Mouse (Mus musculus) right cerebral cortex, adult 18-20 months (tissue): Measurements from ENCODE around the gene Map4k3.

Experiments used
- DNase-seq: peaks from one replicate; pipeline ENCODE4 v3.0.0; 2022; ENCODE audit warnings: mixed read lengths

Gene Map4k3

DNA sequence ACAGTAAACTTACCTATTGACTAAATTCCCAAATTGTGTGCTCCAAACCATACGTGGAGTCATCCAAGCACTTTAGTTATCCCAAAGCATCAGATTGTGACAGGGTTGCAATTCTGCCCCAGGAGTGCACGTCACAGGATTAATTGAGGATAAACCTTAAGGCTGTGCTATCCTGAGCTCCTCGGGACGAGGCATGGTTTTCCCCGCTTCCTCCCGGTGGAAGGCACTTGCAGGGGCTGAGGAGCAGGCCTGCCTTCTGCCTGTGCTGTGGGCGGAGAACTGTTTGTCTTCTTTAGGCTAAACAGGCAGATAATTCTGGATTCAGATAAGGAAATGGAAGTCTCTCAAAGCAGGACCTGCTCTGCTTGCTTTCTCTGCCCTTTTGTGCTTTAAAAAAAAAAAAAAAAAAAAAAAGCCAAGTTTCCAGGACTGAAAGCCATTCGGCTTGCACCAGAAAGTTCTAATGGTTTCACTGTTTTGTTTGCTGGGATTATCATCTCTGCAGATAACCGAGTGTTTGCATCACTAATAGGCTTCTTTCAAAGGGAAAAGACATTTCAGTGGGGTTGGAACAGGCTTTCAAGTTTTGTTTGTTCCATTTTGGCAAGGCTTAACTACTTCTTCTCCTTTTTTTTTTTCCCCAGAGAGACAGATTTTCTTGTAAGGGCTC lies 930 bp upstream of the Map4k3 start:
- no peak for DNase-seq

DNA sequence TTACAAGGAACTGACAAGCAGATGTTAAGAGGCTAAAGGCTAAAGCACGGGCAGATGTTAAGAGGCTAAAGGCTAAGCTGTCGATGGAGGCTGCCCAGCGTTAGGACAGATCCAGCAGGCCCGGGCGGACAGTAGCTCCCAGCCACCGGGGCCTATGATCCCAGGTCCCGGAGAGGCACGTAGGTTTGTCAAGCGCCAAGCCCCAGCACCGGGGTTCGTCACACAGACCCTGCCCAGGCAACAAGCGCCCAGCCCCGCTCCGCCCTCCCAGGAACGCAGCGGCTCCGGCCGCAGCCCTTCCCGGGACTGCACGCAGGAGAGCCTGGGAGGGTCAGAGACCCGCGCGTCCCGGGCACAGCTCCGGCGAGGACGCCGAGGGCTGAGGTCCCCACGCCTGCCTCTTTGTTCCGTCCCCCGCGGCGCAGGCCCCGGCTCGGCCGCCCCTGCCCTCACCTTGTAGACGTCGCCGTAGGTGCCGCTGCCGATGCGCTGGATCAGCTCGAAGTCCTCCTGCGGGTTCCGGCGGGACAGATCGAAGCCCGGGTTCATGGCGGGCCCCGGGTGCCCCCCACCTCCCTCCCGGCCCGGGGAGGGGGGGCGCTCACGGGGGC lies 839 bp downstream of the Map4k3 start:
- peak; percentile 43 for DNase-seq

DNA sequence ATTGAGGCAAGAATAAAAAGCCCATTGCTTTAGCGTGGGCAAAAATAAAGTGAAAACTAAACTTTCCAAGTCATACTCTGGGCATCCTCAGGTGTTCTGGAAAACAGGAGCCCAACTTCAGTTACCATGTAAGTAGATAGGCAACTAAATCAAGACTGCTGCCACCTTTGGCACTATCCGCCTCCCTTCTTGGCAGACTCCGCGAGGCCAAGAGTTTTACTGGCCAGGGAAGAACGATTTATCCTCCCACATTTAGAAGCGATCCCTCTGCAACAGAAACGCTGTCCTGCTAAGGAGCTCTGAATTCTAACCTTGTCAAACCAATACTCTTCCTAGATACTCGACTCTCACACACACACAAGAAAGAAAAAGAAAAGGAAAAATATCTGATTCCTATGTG lies 1.5 kb downstream of the Map4k3 start:
- no peak for DNase-seq

DNA sequence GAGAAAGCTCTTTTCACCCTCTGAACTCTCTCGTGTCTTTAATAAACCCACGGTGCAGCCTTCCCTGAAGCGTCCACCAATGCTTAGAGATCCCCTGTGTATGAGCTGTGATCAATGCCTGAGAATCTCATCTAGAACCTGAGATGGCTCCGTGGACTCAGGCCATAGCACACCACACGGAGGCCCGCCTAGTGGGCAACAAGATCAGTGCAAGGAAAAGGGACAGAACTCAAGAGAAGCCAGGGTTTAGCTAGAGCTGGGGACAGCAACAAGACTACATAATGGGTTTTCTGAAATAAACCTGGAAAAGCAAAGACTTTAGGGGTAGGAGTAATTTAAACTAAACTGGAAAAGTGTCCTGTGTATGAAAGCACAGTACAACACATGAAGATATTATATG lies 5.2 kb downstream of the Map4k3 start:
- DNase-seq, result no peak

DNA sequence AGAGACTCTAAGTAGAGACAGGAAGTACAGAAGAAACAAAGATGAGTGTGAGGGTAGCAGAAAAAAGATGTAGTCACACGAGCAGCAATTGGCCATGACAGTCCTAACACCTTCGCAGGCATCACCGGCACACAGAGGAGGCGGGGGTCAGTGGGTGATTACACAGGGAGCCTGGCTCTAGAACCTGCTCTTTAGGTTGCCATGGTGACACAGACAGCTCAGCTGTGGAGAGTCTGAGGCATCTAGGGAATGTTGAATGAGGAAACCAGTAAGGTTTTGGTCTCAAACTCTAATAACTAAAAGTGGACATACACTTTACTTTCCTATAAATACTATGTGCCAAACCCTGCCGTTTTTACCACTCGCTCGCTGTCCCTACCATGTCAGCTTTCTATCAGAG lies 6.6 kb downstream of the Map4k3 start:
- no peak for DNase-seq

DNA sequence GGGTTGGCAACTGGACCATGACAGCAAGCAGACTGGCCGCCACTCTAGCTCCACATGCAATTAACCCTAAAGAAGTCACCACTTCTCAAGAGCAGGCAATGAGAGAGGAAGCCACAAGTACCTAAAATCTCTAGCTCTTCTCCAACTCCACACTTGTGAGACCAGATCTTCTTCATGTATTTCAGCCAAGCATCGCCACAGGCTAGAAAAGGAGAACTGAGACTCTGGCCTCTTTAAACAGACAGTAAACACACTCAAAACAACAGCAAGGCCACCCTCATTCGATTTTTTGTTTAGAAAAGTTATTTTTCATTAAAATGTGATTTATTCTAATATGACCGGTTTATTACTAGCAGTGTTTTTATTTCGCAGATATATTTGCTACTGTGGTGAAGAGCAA lies 9.0 kb downstream of the Map4k3 start:
- no peak for DNase-seq

DNA sequence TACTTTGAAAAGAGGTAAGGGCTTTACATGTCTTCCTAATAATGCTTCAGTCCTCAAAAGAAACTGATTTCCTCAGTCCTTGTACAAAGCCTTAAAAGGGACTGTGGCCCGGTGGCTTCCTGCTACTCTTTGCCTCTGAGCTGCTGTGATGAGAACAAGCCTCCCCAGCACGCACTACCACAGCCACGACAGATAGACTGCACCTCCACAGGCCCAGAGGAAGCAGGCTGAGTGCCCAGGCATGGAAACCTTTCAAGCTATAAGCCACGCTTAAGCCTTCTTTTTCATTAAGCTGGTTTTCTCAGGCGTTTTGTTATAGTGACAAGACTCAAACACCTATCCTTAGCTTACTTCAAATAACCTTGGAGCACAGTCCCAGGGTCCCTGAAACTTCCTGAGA lies 10.0 kb downstream of the Map4k3 start:
- no peak for DNase-seq

DNA sequence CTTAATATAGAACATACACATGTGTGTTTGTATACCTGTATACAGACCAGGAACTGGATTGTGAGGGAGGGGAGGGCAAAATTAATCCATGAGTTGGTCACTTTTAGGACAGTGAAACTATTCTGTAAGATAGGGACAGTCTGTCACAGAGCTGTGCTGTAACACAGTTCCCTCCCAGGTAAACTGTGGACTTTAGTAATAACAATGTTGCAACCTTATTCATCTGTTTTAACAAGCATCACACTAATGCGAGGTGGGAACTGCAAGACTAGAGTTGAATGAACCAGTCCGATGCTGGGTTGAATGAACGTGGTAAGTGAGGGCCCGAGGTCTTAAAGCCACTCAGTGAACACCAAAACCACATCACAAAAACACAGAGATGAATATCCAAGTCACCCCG lies 14.7 kb downstream of the Map4k3 start:
- no peak for DNase-seq

DNA sequence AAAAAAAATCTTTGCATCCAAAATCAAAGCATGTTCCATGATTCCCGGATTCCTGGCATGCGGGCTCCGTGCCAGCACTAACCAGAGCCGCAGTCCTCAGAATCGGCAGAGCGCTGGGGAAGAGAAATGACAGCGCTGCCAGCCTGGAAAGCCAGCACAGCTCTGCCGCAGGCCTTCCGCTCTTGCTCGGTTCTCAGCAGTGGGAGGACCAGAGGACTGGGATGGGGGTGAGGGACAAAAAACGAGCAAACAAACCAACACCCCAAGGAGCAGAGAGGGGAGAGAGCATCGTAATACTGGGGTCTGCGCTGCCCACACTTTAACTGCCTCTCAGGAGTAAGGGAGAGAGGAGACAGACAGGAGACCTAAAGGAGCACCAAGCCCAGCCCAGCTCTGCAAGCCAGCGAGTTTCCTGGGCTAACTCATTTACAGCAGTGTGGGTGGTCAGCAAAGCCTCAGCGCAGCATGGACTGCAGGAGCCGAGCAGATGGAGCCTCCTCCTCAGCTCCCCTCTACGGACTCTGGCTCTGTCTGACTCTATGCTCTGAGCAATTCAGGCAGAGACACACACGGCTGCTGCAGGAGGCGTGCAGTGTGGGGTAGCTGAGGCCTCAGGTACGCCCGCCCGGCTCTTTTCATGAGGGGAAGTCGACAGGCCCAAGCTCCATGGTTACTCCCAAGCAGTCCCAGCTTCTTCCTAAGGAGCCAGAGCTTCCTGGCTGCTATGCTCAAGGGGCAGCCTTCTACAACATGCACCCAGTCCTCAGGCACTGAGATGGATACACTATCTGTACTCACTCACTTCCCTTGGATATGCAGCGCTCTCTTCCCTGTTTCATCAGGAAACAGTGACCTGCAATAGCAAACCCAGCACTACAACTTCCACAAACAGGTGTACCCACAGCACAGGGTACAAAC lies 18.1 kb downstream of the Map4k3 start:
- DNase-seq, result peak; percentile 87

DNA sequence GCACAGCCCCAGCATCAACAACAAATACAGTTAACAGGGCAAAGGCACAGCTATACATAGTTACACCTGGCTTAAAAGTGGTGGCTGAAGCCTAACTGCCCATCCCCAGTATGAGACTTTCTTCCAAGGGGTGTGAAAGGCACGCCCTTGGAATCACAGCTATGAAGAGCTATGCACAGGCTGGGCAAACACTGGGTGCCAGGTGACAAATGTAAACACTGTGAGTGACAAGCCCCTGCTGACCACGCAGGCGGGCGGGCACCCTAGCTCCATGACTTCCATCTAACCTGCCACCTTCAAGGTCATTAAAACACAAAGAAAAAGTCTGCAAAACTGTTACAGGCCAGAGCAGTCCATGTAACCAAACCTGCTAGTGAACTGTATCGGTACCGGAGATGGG lies 19.5 kb downstream of the Map4k3 start:
- no peak for DNase-seq

DNA sequence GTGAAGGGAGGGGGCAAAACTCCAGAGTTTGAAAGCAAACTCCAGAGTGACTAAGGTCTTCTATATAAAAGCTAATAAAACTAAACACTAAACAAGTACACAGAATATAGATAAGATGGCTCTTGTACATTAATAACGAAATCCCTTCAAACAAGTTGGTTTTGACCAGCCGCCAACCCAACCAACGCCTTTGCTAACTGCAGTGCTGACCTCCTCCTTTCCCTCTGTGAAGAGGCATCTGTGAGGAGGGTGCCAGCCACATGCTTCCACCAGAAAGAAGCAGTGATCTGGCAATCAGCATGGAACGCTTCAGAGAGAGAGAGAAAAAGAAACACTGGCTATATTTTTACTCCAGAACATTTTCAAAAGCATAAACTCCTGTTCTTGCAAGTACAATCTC lies 21.1 kb downstream of the Map4k3 start:
- peak; percentile 64 for DNase-seq

DNA sequence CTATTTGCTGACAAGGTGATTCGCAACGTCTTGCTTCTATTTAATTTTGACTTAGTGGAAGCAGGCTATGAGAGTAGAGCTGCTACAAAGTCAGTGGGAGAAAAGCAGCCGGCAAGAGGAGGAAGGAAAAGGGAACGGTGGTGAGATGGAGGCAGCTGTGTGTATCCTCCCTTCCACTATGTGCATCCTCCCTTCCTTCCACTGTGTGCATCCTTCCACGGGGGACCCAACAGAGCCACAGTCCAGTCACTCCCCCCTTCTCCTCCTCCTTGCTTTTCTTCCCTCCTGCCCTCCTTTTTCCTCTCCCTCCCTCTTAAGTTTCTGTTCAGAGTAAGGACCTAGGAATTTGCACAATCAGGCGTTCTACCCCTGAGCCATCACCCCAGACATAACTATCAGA lies 21.7 kb downstream of the Map4k3 start:
- DNase-seq, result no peak

DNA sequence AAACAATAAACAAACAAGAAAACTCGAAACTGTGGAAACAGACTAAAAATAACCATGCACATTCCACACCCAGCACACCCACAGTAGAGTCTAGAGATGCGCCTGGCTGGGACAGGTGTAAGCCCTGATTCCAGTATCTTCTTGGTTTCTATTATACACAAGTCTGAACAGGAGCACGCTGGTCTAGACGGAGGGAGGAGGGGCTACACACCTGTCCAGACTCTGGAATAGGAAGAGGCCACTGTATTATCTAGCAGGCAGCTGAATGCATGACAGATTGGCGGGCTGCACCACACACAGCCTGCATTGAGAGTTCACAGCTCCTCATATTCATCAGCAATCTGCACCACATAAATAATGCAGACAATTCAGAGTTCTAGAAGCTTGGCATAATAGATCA lies 26.6 kb downstream of the Map4k3 start:
- no peak for DNase-seq

DNA sequence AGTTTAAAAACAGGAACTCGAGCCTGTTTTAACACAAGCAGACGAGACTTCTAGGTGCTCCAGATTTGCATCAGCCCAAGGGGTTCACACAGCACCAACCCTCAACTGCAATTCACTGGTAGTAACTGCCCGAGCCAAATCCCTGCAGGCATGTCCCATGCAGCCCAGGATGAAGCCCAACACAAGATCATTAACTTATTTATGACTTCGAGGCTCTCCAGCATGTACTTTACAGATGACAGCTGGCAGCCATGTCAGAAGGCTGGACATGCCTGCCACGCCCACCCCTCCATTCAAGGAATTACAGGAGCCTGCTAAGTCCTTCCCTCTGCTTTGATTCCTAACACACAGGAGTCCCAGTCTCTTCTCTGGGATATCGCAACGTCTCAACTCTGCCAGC lies 29.4 kb downstream of the Map4k3 start:
- no peak for DNase-seq

DNA sequence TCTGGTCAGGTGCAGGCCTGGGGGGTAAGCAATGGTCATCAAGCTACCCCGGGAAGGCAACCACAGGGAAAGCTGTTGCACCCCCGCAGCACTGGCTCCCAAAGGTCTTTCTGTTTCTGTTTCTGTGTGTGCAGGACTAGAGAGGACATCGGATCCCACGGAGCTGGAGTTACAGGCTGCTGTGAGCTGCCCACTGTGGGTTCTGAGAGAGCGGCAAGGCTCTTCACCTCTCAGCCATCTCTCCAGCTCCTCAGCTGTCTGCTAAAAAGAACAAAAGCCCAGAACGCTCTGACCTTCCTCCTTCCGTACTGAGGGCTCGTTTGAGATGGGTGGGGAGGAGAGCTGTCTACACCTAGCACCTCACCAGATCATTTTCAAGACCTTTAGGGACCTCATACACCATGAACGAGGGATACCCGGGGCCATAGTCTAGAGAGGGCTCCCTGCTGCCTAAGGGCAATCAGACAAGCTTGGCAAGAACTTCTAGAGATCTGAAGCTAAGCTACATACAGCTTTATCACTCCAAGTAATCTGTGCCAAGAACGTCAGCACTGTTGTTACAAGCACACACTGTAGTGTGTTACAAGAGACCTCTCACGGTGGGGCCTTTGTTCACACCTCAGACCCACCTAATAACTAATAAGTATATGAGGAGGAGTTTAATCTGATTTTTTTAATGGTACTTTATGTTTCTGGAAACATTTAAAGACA lies 29.9 kb downstream of the Map4k3 start:
- no peak for DNase-seq

DNA sequence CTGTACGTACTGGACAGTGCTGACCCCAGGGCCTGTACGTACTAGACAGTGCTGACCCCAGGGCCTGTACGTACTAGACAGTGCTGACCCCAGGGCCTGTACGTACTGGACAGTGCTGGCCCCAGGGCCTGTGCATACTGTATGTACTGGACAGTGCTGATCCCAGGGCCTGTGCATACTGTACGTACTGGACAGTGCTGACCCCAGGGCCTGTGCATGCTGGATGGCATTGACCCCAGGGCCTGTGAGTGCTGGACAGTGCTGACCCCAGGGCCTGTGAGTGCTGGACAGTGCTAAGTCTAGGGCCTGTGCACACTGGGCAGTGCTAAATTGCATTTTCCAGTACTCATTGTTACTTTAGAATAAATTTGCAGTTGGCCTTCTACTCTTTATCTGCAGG lies 31.3 kb downstream of the Map4k3 start:
- no peak for DNase-seq

DNA sequence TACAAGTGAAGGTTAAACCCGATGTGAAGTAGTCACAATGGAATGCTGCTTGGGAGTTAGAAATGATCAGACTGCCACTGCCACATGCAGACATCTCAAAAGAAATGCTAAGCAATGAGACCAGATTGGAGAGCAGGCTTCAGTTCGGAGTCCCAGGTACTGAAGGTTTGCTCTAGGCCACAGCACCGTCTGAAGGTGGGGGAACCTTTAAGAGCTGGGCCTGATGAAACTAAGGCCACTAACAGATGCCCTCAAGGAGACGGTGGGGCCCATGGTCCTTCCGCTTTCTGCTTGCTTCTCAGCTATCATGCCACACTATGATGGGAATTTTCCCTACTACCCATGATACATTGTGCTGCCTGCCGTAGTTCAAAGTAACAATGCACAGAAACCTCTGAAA lies 32.1 kb downstream of the Map4k3 start:
- DNase-seq, result no peak

DNA sequence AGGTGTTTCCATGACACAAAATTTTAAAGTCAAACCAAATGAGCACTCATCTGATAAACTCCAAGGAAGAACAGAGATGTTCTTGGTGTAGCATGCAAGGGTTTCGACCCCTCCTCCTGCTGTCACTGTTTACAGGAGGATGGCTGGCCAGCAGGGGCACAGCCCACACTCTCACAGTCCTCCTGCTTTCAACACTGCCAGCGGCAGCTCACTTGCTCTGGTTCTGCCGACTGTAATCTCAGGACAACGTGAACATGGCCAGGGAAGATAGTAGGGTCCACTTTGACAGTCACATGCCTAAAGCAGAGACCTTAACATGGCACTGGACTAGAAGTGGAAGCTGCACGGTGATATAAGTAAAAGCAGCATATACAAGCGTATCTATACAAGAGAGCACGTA lies 34.6 kb downstream of the Map4k3 start:
- no peak for DNase-seq

DNA sequence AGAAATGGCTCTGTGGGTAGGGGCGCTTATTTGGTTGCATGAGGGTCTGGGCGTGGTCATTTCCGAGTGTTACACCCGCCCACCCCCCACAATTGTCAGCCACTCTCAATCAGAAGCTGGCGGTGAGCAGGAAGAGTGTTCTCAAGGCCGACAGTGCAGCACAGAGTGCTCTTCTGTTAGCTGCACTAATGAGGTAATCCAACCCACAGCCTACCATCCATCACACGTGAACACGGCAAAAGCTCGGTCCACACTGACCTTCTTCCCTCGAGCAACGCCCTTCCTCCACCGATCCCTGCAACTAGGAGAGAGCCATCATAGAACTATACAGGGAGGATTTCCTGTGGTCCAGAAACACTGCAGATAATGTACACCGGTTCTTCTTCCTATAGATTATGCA lies 36.1 kb downstream of the Map4k3 start:
- DNase-seq, result no peak

DNA sequence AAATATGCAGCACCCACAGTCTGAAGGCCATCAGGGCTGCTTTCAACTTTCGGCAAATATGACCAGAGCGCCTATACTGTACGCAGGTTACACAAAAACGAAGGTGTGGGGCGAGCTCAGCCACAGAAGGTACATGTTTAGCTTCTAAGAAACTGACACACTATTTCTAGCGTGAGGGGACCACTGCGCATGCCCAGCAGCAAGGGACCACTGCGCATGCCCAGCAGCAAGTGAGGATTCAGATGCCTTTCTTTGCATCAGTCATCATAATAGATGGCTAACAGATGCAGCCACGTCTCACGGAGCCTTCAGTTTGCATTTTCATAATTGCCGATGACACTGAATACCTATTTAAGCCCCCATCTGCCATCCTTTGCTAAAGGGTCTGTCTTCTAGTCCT lies 39.6 kb downstream of the Map4k3 start:
- DNase-seq, result no peak

DNA sequence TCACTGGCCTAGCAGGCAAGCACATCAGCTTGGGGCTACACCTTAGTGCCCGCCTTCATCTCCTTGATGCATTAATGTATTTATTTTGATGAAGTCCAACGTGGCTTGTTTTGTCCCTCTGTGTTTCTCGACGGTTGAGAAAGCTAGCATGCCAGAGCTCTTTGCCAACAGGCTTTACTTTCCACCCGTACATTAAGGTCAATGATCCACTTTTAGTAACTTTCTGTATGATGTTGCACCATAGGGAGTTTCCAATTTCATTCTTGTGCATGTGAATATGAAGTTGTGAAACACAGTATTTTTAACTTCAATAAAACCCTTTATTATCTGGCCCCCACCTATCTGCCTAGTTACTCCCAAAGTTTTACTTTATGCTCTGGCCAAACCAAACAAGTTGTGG lies 42.2 kb downstream of the Map4k3 start:
- no peak for DNase-seq

DNA sequence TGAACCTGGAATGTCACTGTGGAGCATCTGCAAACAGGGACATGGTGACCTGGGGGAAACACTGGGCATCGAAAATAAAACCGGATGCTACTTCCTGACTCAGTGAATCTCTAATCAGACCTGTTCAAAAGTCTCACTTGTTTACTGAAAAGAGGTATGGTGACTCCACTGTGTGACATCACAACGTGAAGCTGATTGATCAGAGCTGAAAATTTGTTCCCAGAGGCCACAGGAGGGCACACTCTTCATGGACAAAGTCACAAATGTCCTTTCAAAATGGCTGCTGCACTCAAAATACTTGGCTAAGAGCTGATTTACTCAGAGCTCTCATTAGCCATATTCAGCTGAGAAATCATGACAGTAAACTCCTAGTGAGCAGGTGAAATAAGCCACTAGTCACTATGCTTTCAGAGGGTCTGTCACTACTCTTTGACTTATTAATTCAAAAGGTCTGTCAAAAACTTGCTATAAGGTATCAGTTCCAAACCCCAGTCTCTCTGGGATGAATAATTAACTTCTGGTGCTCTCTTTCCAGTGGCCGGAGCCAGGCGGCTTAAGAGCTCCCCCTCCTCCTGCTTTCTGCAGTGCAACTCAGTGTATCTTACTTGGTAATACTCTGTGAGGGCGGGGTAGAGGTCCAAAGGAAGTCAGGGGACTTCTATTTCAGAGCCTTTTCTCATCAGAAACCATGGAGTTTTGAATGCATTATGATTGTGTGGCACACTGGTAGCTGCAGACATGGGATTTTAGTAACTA lies 44.3 kb downstream of the Map4k3 start:
- no peak for DNase-seq

DNA sequence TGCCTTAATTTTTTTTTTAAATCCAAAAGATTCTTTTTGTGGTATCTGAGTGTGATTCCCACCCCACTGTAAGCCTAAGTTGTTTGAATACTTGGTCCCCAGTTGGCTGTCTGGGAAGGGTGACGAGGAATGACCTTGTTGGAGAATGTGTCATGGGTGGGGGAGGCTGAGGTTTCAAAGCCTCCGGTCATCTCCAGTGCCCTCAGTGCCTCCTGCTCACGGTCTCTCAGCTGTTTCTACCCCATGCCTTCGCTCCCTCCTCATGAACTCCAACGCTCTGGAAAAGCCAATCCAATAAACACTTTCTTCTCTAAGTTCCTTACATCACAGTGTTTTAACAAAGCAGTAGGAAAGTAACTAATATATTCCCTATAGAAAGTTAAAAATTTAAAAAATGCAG lies 45.2 kb downstream of the Map4k3 start:
- DNase-seq, result no peak
